Mouse (Mus musculus) E14TG2a.4 (cell line): ENCODE results near the gene P4ha2.

ENCODE experiments used
- H3K27me3 ChIP-seq: 2 replicates; pipeline ENCODE4 v1.6.1; 2014; ENCODE audit warnings: low read length, control low read depth; ENCODE audit not compliant: insufficient read depth
- H3K36me3 ChIP-seq: 2 replicates; pipeline ENCODE4 v1.6.1; 2014; ENCODE audit warnings: low read length, control low read depth; ENCODE audit not compliant: insufficient read depth
- H3K4me1 ChIP-seq: replicated peaks from 2 replicates; pipeline ENCODE4 v1.6.1; 2014; ENCODE audit warnings: low read depth, low read length, control low read depth
- H3K4me3 ChIP-seq: replicated peaks from 2 replicates; pipeline ENCODE4 v1.5.1; 2014; ENCODE audit warnings: mild to moderate bottlenecking, low read length
- H3K9me3 ChIP-seq: 2 replicates; pipeline ENCODE4 v1.6.1; 2014; ENCODE audit warnings: low read length, control low read depth
- CTCF ChIP-seq: conservative IDR thresholded peaks from 2 replicates; pipeline ENCODE4 v1.5.1; 2014; ENCODE audit warnings: low read length
- NANOG ChIP-seq: IDR thresholded peaks from 2 replicates; pipeline ENCODE4 v1.6.1; 2014; ENCODE audit warnings: borderline replicate concordance, low read length, mixed read lengths
- POU5F1 ChIP-seq: IDR thresholded peaks from 2 replicates; pipeline ENCODE4 v1.6.1; 2014; ENCODE audit warnings: low read length, borderline replicate concordance

Gene P4ha2

DNA sequence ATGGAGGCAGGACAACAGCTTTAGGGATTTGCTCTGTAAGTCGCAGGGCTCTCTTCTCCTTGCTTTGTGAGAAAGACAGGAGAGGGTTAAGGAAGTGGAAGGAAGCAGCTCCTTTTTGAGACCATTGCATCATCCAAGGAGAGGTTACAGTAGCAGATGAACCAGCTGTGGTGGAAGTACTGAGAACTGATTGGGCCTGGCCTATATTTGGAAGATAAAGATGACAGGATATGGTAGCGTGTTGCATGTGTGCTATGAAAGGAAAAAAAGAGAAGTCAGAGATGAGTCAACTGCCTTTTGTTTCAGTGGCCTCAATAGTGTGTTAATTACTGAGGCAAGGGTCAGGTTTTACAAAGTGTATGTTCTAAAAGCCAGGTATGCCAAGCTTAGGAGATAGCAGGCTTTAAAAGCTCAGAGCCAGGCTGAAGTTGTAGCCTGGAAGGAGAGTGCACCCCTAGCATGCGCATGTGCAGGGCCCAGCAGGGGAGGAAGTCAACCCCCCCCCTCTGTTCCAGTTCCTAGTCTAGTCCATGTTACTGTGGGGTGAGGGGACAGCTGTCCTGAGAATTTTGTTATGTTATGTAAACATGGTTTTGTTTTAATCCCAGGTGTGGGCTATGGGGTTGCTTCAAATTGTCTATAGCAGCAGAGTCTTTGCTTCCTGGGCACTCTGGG lies 50.0 kb downstream of the P4ha2 start:
- H3K9me3 ChIP-seq: peaks cover 6% of the 10 kb centered on the region
- no peaks in the 10 kb centered on the region for H3K4me1 ChIP-seq
- no peaks in the 10 kb centered on the region for H3K36me3 ChIP-seq
- no peak overlapping the region for H3K4me3 ChIP-seq
- TF ChIP-seq POU5F1: no peak
- no peak for TF ChIP-seq CTCF
- no peak for TF ChIP-seq NANOG
- no peaks in the 10 kb centered on the region for H3K27me3 ChIP-seq

DNA sequence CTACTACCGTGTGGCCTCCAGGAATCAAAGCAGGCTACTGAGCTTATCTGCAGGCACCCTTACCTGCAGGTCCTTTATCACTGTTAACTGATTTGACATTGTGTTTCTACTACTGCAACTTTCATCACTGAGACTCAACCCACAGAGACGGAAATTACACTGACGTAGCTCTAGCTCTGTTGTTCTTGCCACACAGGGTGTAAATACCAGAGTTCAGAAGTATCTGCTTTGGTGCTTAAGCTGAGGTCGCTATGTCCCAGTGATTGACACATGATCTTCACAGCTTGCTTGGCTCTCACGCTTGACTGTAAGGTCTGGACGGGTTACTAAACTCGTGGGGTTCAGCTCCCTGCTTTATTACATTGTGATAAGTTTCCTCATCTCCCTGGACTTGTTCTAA lies 51.2 kb downstream of the P4ha2 start:
- Histone ChIP-seq H3K36me3 (no peaks in the 10 kb centered on the region), H3K4me3 (no peak overlapping the region), H3K9me3 (peaks cover 6% of the 10 kb centered on the region), H3K27me3 (no peaks in the 10 kb centered on the region), H3K4me1 (no peaks in the 10 kb centered on the region)
- no peak for TF ChIP-seq CTCF
- TF ChIP-seq POU5F1: no peak
- no peak for TF ChIP-seq NANOG

DNA sequence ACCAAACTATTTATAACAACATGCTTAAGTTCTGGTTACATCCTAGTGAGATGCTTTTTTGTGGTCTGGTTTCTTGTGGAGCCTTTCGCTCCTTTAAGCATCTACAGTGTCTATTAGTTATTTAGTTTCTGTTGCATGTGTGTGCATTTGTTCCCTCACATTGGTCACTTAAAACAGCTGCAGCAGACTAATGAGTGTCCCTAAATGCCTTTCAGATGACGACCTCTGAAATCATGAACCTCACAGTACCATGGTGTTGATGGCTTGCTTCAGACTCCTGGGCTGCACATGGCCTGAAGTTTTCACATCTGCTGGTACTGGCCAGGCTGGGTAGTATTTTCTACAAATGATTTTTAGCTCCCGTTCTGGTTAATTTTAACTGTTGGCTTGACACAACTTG lies 53.1 kb downstream of the P4ha2 start:
- Histone ChIP-seq H3K27me3 (no peaks in the 10 kb centered on the region), H3K36me3 (no peaks in the 10 kb centered on the region), H3K9me3 (peaks cover 6% of the 10 kb centered on the region), H3K4me1 (no peaks in the 10 kb centered on the region), H3K4me3 (no peak overlapping the region)
- TF ChIP-seq NANOG (no peak), POU5F1 (no peak), CTCF (no peak)

DNA sequence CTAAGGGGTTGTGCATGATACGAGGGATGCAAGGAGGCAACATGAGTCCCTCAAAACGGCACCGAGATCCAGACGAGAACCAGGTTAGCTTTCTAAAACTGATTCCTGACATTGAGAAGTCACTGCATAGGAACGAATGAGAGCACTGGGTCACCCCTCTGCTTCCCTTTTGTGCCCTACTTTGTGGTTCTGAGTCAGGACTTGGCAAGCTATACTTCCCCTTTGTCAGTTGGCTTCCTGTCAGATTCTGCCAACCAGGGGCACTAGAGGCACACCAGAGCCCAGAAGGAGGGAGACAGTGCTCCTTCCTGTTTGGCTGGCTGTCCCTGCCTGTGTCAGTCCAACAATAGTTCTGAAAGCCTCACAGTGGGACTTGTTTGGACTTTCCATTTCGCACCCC lies 56.0 kb downstream of the P4ha2 start:
- no peak overlapping the region for H3K4me3 ChIP-seq
- TF ChIP-seq CTCF (no peak), POU5F1 (no peak), NANOG (no peak)
- no peaks in the 10 kb centered on the region for H3K4me1 ChIP-seq
- no peaks in the 10 kb centered on the region for H3K9me3 ChIP-seq
- peaks cover 11% of the 10 kb centered on the region; the same call in 1 of the 2 replicates for H3K27me3 ChIP-seq
- H3K36me3 ChIP-seq: no peaks in the 10 kb centered on the region

DNA sequence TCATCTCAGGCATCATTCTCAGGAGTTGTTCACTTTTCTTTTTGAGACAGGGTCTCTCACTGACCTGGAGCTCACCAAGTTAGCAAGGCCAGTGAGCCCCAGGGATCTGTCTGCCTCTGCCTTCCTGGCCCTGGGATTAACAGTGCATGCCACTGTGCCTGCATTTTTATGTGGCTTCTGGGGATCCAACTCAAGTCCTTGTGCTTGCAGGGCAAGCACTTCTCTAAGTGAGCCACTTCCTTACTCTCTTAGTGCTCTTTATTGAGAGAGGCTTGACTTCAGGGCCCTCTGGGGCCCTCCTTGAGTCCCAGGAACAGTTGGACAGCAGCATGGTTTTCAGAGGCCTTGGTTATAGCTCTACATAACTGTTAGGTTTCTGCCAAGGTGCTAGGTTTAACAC lies 56.6 kb downstream of the P4ha2 start:
- TF ChIP-seq NANOG (no peak), POU5F1 (no peak), CTCF (no peak)
- Histone ChIP-seq H3K36me3 (no peaks in the 10 kb centered on the region), H3K27me3 (peaks cover 11% of the 10 kb centered on the region; the same call in 1 of the 2 replicates), H3K4me1 (no peaks in the 10 kb centered on the region), H3K4me3 (no peak overlapping the region), H3K9me3 (no peaks in the 10 kb centered on the region)

DNA sequence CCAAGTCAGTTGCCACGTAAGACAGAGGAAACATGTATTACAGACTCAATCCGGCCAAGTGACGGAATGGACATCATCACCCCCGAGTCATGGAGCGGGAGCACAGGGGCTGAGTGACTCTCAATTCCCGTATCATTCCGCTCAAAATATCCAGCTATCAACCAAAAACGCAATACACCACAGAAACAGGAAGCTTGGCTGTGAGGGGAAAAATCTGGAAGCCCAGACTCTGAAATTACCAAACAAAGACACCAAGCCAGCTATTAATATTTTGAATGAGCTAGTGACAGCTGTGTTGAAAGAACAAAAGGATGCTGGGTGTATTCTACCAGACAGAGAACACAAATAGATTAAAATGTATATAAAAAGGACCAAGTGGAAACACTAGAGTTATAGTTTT lies 57.7 kb downstream of the P4ha2 start:
- H3K4me1 ChIP-seq: peaks cover 7% of the 10 kb centered on the region
- H3K27me3 ChIP-seq: peaks cover 11% of the 10 kb centered on the region; the same call in 1 of the 2 replicates
- no peak overlapping the region for H3K4me3 ChIP-seq
- TF ChIP-seq CTCF (no peak), POU5F1 (no peak), NANOG (no peak)
- H3K36me3 ChIP-seq: no peaks in the 10 kb centered on the region
- H3K9me3 ChIP-seq: no peaks in the 10 kb centered on the region

DNA sequence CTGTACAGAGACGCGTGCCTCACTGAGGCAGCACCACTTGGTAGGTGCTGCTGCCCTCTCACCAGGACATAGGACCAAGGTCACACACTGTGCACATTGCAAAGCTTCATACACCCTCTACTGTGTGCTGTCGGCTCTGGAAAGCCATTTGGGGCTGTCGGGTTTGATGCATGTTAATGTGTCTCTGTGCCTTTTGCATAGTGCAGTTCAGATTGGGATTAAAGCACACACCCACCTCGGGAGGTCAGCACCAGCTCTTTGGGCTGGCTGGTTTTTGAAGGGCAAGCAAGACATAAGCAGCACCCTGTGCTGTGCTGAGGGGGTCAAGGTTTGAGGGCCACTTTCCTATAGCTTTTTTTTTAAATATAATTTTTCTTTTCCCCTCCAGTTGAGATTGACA lies 60.5 kb downstream of the P4ha2 start:
- H3K27me3 ChIP-seq: peaks cover 11% of the 10 kb centered on the region; the same call in 1 of the 2 replicates
- no peaks in the 10 kb centered on the region for H3K36me3 ChIP-seq
- H3K4me3 ChIP-seq: no peak overlapping the region
- TF ChIP-seq CTCF (no peak), POU5F1 (no peak), NANOG (no peak)
- no peaks in the 10 kb centered on the region for H3K9me3 ChIP-seq
- H3K4me1 ChIP-seq: peaks cover 21% of the 10 kb centered on the region

DNA sequence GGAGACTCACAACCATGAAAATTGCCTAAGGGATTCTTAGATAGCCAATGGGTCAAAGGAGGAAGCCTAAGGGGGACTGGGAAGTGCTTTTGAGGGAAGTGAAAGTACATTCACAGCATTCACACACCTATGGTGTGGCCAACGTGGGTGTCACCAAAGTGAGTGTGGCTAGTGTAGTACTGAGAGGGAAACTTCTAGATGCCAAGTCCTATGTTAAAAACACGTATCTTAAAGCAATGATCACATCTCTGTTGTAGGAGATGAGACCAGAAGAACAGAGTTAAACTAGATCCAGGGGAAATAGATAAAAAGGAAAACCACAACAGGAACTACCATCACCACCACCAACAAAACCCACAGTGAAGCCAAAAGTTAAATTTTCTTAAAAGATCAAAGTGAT lies 61.0 kb downstream of the P4ha2 start:
- no peak overlapping the region for H3K4me3 ChIP-seq
- TF ChIP-seq CTCF (no peak), NANOG (no peak), POU5F1 (no peak)

DNA sequence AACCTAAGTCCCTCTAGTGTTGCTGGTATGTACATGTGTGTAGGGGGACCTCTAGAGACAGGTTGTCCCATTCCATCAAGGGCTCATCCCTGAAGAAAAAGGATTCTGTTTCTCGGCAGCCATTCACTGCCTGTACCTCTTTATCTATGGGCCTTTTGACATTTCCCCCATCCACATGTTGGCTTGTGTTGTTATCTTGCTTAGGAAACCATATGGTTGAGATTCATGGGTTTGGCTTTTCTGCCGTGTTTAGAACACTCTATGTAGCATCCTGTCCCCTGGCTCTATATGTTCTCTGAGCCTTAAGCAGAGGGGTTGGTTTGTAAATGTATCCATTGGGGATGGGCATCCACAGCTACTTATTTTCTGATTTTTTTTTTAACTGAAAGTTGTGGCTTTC lies 61.6 kb downstream of the P4ha2 start:
- H3K36me3 ChIP-seq: no peaks in the 10 kb centered on the region
- TF ChIP-seq POU5F1: no peak
- TF ChIP-seq CTCF: no peak
- no peak for TF ChIP-seq NANOG
- peaks cover 21% of the 10 kb centered on the region for H3K4me1 ChIP-seq
- H3K4me3 ChIP-seq: no peak overlapping the region
- H3K9me3 ChIP-seq: no peaks in the 10 kb centered on the region
- peaks cover 11% of the 10 kb centered on the region; the same call in 1 of the 2 replicates for H3K27me3 ChIP-seq

More for the DNA sequence above, 61.0 kb downstream of the P4ha2 start:
- Histone ChIP-seq H3K36me3 (no peaks in the 10 kb centered on the region), H3K4me1 (peaks cover 21% of the 10 kb centered on the region), H3K27me3 (peaks cover 11% of the 10 kb centered on the region; the same call in 1 of the 2 replicates), H3K9me3 (no peaks in the 10 kb centered on the region)
